Mouse (Mus musculus) heart, postnatal 0 days (tissue): ENCODE data around the gene Klhl8.

ENCODE experiments used
- CTCF ChIP-seq: IDR thresholded peaks from 2 replicates; pipeline ENCODE4 v1.5.1; 2016; ENCODE audit warnings: antibody characterized with exemption, control low read depth, low read depth
- EP300 ChIP-seq: IDR thresholded peaks from 2 replicates; pipeline ENCODE4 v1.6.1; 2016; ENCODE audit warnings: antibody characterized with exemption, low read depth

DNA sequence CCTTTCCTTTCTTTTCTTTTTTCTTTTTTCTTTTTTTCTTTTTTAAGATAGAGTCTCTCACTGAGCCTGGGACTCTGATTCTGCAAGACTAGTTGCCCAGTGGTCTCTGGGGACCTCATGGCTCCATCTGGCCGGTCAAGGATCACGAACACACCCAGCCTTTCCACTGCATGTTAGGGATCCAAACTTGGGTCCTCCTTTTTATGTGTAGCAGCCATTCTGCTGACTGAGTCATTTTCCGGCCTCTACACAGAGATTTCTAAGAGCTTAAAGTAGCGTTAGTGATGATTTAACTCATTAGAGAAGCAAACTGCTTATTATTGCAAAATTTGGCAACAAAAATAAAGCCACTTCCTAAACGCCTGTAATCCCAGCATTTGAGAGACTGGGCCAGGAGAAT lies 11.4 kb upstream of the Klhl8 start:
- TF ChIP-seq CTCF = no peak
- no peak for TF ChIP-seq EP300
